9 mouse cellular contexts compared by ENCODE assay signal in the genomic region with DNA sequence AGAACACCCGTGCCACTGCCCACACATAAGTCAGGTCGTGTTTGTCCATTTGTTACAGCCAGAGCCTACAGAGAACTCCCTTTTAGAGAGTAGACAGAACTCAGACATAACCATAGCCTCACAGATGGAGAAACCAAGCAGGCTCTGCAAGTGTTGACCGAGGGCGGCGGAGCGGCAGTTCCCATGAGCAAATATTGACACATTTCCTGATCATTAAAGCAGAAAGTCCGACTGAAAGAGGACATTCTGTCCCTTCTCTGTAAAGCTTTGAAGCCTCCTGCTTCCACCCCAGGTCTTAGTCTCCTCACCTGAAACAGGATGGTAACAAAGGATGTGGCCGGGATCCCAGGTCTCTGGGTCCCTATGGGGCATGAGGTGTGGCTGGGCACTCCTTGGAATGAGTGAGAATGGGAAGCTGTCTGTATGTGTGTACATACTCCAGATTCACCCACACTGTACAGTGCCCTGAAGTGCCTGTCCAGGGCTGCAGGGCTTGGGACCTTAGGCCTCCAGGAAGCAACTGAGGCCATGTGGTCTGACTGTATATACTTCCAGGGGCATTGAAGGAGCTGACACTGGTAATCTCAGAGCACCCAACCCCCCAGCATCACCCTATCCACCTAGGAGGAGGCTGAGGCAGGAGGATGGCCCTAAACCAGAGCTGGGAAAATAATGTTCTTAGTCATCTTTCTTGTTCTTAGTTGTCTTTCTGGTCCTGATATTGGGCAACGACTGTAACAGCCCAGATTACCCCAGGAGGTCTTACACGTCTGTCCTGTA. TPM values are rescaled to one million over a fixed set of nuclear protein-coding genes. Genes with fewer than 3 reads are reported as not detected.
A peak's percentile ranks its signal among the peaks of the same experiment; 100 is the strongest.
DNase-seq lines count a peak whose midpoint lies in the region; ATAC-seq and TF ChIP-seq lines count a peak whose summit lies in the region.
"Had no signal": no experiment of that assay in that cellular context is flagged by ENCODE, and none has a peak within 500 bp of the region (broad histone marks: within the 10 kb centered on the region; RNA-seq: fewer than 3 reads in every experiment).

No protein-coding gene starts in this region.

- 78% methylated on average over 10 of the region's 10 CpGs for WGBS in forebrain, embryonic 10.5 days
- 75% methylated on average over 10 of the region's 10 CpGs for WGBS in forebrain, embryonic 12.5 days
- 74% methylated on average over 10 of the region's 10 CpGs for WGBS in embryonic facial prominence, embryonic 10.5 days
- WGBS in limb, embryonic 14.5 days, result 72% methylated on average over 10 of the region's 10 CpGs

- no peak overlapping the region for H3K4me2 ChIP-seq in forebrain, embryonic 12.5 days
- H3K4me2 ChIP-seq in limb, embryonic 14.5 days (replicated peaks; ENCODE audit: low read depth, low read length, severe bottlenecking), result no peak overlapping the region

- no peaks in the 10 kb centered on the region for H3K36me3 ChIP-seq in forebrain, embryonic 10.5 days (replicated peaks)
- H3K36me3 ChIP-seq in forebrain, embryonic 12.5 days (replicated peaks), result no peaks in the 10 kb centered on the region
- no peaks in the 10 kb centered on the region for H3K36me3 ChIP-seq in embryonic facial prominence, embryonic 10.5 days (replicated peaks)
- no peaks in the 10 kb centered on the region for H3K36me3 ChIP-seq in limb, embryonic 14.5 days (ENCODE audit: control insufficient read depth, insufficient read depth, low read length)

- H3K27ac ChIP-seq in forebrain, embryonic 10.5 days, result 0 out of 2 replicates have a peak overlapping the region, but pooled peaks have one; percentile 20
- no peak overlapping the region for H3K27ac ChIP-seq in forebrain, embryonic 12.5 days
- H3K27ac ChIP-seq in embryonic facial prominence, embryonic 10.5 days (replicated peaks), result no peak overlapping the region
- H3K27ac ChIP-seq in limb, embryonic 14.5 days (replicated peaks; ENCODE audit: low read depth, low read length), result no peak overlapping the region

- DNase-seq in forebrain, embryonic 10.5 days (ENCODE audit: extremely low spot score, low spot score), result no peak
- DNase-seq in embryonic facial prominence, embryonic 10.5 days (ENCODE audit: low spot score), result no peak
- no peak for DNase-seq in limb, embryonic 14.5 days (ENCODE audit: low spot score)
- DNase-seq in lung, postnatal 25 days (ENCODE audit: low spot score), result peak; percentile 75
- DNase-seq in ovary, postnatal 14 days (ENCODE audit: low spot score), result no peak
- DNase-seq in embryo, embryonic 9.5 days (ENCODE audit: extremely low spot score), result no peak
- DNase-seq in heart, adult 18-20 months, result no peak

- TF ChIP-seq POLR2A in limb, embryonic 14.5 days (IDR thresholded peaks at IDR 0.05; ENCODE audit: borderline replicate concordance, extremely low read depth, insufficient read depth, insufficient read length), result no peak

- no peaks in the 10 kb centered on the region for H3K9me3 ChIP-seq in forebrain, embryonic 10.5 days
- no peaks in the 10 kb centered on the region for H3K9me3 ChIP-seq in forebrain, embryonic 12.5 days
- no peaks in the 10 kb centered on the region for H3K9me3 ChIP-seq in embryonic facial prominence, embryonic 10.5 days
- no peaks in the 10 kb centered on the region for H3K9me3 ChIP-seq in limb, embryonic 14.5 days (ENCODE audit: control insufficient read depth, low read length)

- peaks cover 53% of the 10 kb centered on the region for H3K4me1 ChIP-seq in forebrain, embryonic 10.5 days
- H3K4me1 ChIP-seq in forebrain, embryonic 12.5 days, result peaks cover 37% of the 10 kb centered on the region
- H3K4me1 ChIP-seq in embryonic facial prominence, embryonic 10.5 days, result peaks cover 45% of the 10 kb centered on the region
- peaks cover 25% of the 10 kb centered on the region for H3K4me1 ChIP-seq in limb, embryonic 14.5 days (ENCODE audit: control insufficient read depth, insufficient read depth, low read length)

- ATAC-seq in forebrain, embryonic 12.5 days (ENCODE audit: low FRiP score), result no peak
- ATAC-seq in limb, embryonic 14.5 days (ENCODE audit: low FRiP score, low read depth), result no peak

- H3K9ac ChIP-seq in forebrain, embryonic 12.5 days, result no peak overlapping the region
- H3K9ac ChIP-seq in limb, embryonic 14.5 days (ENCODE audit: low read depth, low read length, severe bottlenecking), result 0 out of 2 replicates have a peak overlapping the region, but pooled peaks have one; percentile 21

- H3K27me3 ChIP-seq in forebrain, embryonic 10.5 days (ENCODE audit: poor library complexity, severe bottlenecking), result peaks cover 22% of the 10 kb centered on the region
- peaks cover 20% of the 10 kb centered on the region for H3K27me3 ChIP-seq in forebrain, embryonic 12.5 days
- H3K27me3 ChIP-seq in embryonic facial prominence, embryonic 10.5 days (replicated peaks; ENCODE audit: low read depth, poor library complexity, severe bottlenecking), result peaks cover 31% of the 10 kb centered on the region
- H3K27me3 ChIP-seq in limb, embryonic 14.5 days (ENCODE audit: control insufficient read depth, insufficient read depth, low read length), result no peaks in the 10 kb centered on the region

- no peak overlapping the region for H3K4me3 ChIP-seq in forebrain, embryonic 10.5 days
- H3K4me3 ChIP-seq in forebrain, embryonic 12.5 days (replicated peaks), result no peak overlapping the region
- H3K4me3 ChIP-seq in embryonic facial prominence, embryonic 10.5 days, result 0 out of 2 replicates have a peak overlapping the region, but pooled peaks have one; percentile 58
- no peak overlapping the region for H3K4me3 ChIP-seq in limb, embryonic 14.5 days (replicated peaks; ENCODE audit: low read length)

RNA-seq across cellular contexts. Expression of gene C1qtnf6, which starts 1.5 kb away (rescaled TPM):
- 8.4 and 8.8 TPM in 2 replicates for polyA plus RNA-seq in forebrain, embryonic 10.5 days (2016; fragmentation: Nextera tagmentation; extraction: Ambion mirVana)
- polyA plus RNA-seq in forebrain, embryonic 12.5 days (2016; fragmentation: Nextera tagmentation; extraction: Ambion mirVana), result 6.2 and 7.6 TPM in 2 replicates
- 9.6 and 10.4 TPM in 2 replicates for polyA plus RNA-seq in embryonic facial prominence, embryonic 10.5 days (2016; fragmentation: Nextera tagmentation; extraction: Ambion mirVana)
- polyA plus RNA-seq in limb, embryonic 14.5 days (2012; rRNA removed), result 89.1 and 110 TPM in 2 replicates
- polyA plus RNA-seq in limb, embryonic 14.5 days (2014; fragmentation: Nextera tagmentation; extraction: Ambion mirVana), result 59.6 and 60.1 TPM in 2 replicates
- total RNA-seq in heart, adult 18-20 months (2021), result 1 to 10 TPM; 7.8 to 7.9 TPM

RNA-seq across cellular contexts. Expression of gene Sstr3, which starts 11.7 kb away (rescaled TPM):
- 0.09 TPM in 1 of 2 replicates, not detected in the other for polyA plus RNA-seq in forebrain, embryonic 10.5 days (2016; fragmentation: Nextera tagmentation; extraction: Ambion mirVana)
- polyA plus RNA-seq in forebrain, embryonic 12.5 days (2016; fragmentation: Nextera tagmentation; extraction: Ambion mirVana), result 0.32 and 0.35 TPM in 2 replicates
- polyA plus RNA-seq in embryonic facial prominence, embryonic 10.5 days (2016; fragmentation: Nextera tagmentation; extraction: Ambion mirVana), result not detected in 2 replicates
- 0.05 and 0.08 TPM in 2 replicates for polyA plus RNA-seq in limb, embryonic 14.5 days (2012; rRNA removed)
- not detected in 2 replicates for polyA plus RNA-seq in limb, embryonic 14.5 days (2014; fragmentation: Nextera tagmentation; extraction: Ambion mirVana)
- not detected for total RNA-seq in heart, adult 18-20 months (2021)
- total RNA-seq: gastrocnemius, adult 18-20 months had no signal

RNA-seq across cellular contexts. Expression of gene Il2rb, which starts 37.7 kb away (rescaled TPM):
- polyA plus RNA-seq in forebrain, embryonic 10.5 days (2016; fragmentation: Nextera tagmentation; extraction: Ambion mirVana), result not detected in 2 replicates
- not detected in 2 replicates for polyA plus RNA-seq in forebrain, embryonic 12.5 days (2016; fragmentation: Nextera tagmentation; extraction: Ambion mirVana)
- polyA plus RNA-seq in embryonic facial prominence, embryonic 10.5 days (2016; fragmentation: Nextera tagmentation; extraction: Ambion mirVana), result 0.09 TPM in 1 of 2 replicates, not detected in the other
- polyA plus RNA-seq in limb, embryonic 14.5 days (2012; rRNA removed), result 0.39 and 0.73 TPM in 2 replicates
- 0.15 and 0.33 TPM in 2 replicates for polyA plus RNA-seq in limb, embryonic 14.5 days (2014; fragmentation: Nextera tagmentation; extraction: Ambion mirVana)
- total RNA-seq in heart, adult 18-20 months (2021), result 1 to 10 TPM in 1 of 2 experiments, under 1 TPM in 1; 0.55 to 2.4 TPM
- total RNA-seq: gastrocnemius, adult 18-20 months had no signal

RNA-seq across cellular contexts. Expression of gene Rac2, which starts 39.8 kb away (rescaled TPM):
- polyA plus RNA-seq in forebrain, embryonic 10.5 days (2016; fragmentation: Nextera tagmentation; extraction: Ambion mirVana), result 3.1 and 6.1 TPM in 2 replicates
- polyA plus RNA-seq in forebrain, embryonic 12.5 days (2016; fragmentation: Nextera tagmentation; extraction: Ambion mirVana), result 2.6 and 4.6 TPM in 2 replicates
- polyA plus RNA-seq in embryonic facial prominence, embryonic 10.5 days (2016; fragmentation: Nextera tagmentation; extraction: Ambion mirVana), result 5.0 and 7.7 TPM in 2 replicates
- polyA plus RNA-seq in limb, embryonic 14.5 days (2012; rRNA removed), result 15.9 and 21.9 TPM in 2 replicates
- 34.2 and 38.2 TPM in 2 replicates for polyA plus RNA-seq in limb, embryonic 14.5 days (2014; fragmentation: Nextera tagmentation; extraction: Ambion mirVana)
- total RNA-seq in heart, adult 18-20 months (2021), result 10 to 100 TPM in 1 of 2 experiments, 1 to 10 TPM in 1; 2.2 to 19.1 TPM
